Mouse (Mus musculus): ENCODE results near the gene Olfr203. TPM values are rescaled to one million over a fixed set of nuclear protein-coding genes. Genes with fewer than 3 reads are reported as not detected.

The Olfr203 gene
- polyA plus RNA-seq, 1 experiment from 2014 or later, result not detected

Other genes starting within 250 kb of the Olfr203 start
- gene Olfr190, start 220.9 kb upstream of the Olfr203 start, polyA plus RNA-seq (2015; fragmentation: Nextera tagmentation; extraction: Ambion mirVana), result not detected in 2 replicates
- not detected in 2 replicates for gene Olfr191, start 209.1 kb upstream of the Olfr203 start, polyA plus RNA-seq (2015; fragmentation: Nextera tagmentation; extraction: Ambion mirVana)
- not detected in 2 replicates for gene Olfr193, start 187.0 kb upstream of the Olfr203 start, polyA plus RNA-seq (2015; fragmentation: Nextera tagmentation; extraction: Ambion mirVana)
- gene Olfr194, start 177.8 kb upstream of the Olfr203 start, polyA plus RNA-seq (2015; fragmentation: Nextera tagmentation; extraction: Ambion mirVana), result not detected in 2 replicates
- not detected in 2 replicates for gene Olfr195, start 151.8 kb upstream of the Olfr203 start, polyA plus RNA-seq (2015; fragmentation: Nextera tagmentation; extraction: Ambion mirVana)
- 0.17 TPM in 1 of 2 replicates, not detected in the other for gene Olfr196, start 128.4 kb upstream of the Olfr203 start, polyA plus RNA-seq (2015; fragmentation: Nextera tagmentation; extraction: Ambion mirVana)
- gene Olfr198, start 95.3 kb upstream of the Olfr203 start, polyA plus RNA-seq (2015; fragmentation: Nextera tagmentation; extraction: Ambion mirVana), result not detected in 2 replicates
- not detected in 2 replicates for gene Olfr199, start 79.1 kb upstream of the Olfr203 start, polyA plus RNA-seq (2015; fragmentation: Nextera tagmentation; extraction: Ambion mirVana)
- gene Olfr201, start 26.2 kb upstream of the Olfr203 start, polyA plus RNA-seq (2015; fragmentation: Nextera tagmentation; extraction: Ambion mirVana), result not detected in 2 replicates
- 0.18 and 0.36 TPM in 2 replicates for gene Olfr202, start 12.1 kb upstream of the Olfr203 start, polyA plus RNA-seq (2015; fragmentation: Nextera tagmentation; extraction: Ambion mirVana)
- gene Olfr204, start 19.4 kb downstream of the Olfr203 start, polyA plus RNA-seq (2015; fragmentation: Nextera tagmentation; extraction: Ambion mirVana), result not detected in 2 replicates
- 0.27 TPM in 1 of 2 replicates, not detected in the other for gene Olfr205, start 32.3 kb downstream of the Olfr203 start, polyA plus RNA-seq (2015; fragmentation: Nextera tagmentation; extraction: Ambion mirVana)
- gene Olfr206, start 50.4 kb downstream of the Olfr203 start, polyA plus RNA-seq (2015; fragmentation: Nextera tagmentation; extraction: Ambion mirVana), result 0.21 TPM in 1 of 2 replicates, not detected in the other
- gene Olfr209, start 65.1 kb downstream of the Olfr203 start, polyA plus RNA-seq (2015; fragmentation: Nextera tagmentation; extraction: Ambion mirVana), result not detected in 2 replicates
- 0.04 and 0.05 TPM in 2 replicates for gene Gabrr3, start 108.5 kb downstream of the Olfr203 start, polyA plus RNA-seq (2015; fragmentation: Nextera tagmentation; extraction: Ambion mirVana)
- 30.8 and 36.2 TPM in 2 replicates for gene Riox2, start 172.9 kb downstream of the Olfr203 start, polyA plus RNA-seq (2015; fragmentation: Nextera tagmentation; extraction: Ambion mirVana)